Mouse (Mus musculus) NIH3T3 (cell line): ENCODE measurements around the gene Flot1.

Experiments used
- DNase-seq: peaks from one replicate; pipeline ENCODE4 v3.0.0-alpha.2; 2012; ENCODE audit warnings: low read depth

Gene Flot1

DNA sequence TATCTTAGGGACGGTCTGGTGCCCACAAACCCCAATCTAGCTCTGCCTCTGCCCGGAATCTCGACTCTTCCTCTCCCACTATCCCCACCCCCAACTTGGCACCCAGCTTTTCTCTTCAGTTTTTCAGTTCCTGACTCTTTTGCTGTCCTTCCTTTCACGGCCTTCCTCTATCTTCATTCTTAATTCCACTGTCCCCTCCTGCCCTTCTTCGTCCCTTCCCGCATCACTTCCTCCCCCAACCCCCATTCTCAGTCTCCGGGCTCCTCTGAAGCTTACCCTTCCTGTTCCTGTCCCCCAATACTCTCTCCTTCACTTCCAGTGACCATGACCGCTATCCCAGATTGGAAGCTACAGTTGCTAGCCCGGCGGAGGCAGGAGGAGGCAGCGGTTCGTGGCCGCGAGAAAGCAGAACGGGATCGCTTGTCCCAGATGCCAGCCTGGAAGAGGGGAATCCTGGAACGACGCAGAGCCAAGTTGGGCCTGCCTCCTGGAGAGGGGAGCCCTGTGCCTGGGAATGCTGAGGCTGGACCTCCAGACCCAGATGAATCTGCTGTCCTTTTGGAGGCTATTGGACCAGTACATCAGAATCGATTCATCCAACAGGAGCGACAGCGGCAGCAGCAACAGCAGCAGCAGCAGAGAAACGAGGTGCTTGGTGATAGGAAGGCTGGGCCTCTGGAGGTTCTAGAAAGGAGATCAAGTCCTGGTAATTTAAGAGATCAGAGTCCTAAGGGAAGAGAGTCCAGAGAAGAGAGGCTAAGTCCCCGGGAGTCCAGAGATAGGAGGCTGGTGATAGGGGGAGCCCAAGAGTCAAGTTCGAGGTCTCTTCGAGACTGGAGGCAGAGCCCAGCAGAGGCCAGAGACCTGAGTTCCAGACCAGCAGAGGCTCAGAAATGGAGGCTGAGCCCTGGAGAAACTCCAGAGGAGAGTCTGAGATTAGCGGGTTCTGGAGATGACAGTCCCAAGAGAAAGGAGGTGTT lies 44.2 kb downstream of the Flot1 start:
- peak; percentile 80 for DNase-seq

- DNase-seq, result peak; percentile 69
Measured at GRCm38 (mm10) chr17:35868165-35868820, 45.3 kb downstream of the Flot1 start.

DNA sequence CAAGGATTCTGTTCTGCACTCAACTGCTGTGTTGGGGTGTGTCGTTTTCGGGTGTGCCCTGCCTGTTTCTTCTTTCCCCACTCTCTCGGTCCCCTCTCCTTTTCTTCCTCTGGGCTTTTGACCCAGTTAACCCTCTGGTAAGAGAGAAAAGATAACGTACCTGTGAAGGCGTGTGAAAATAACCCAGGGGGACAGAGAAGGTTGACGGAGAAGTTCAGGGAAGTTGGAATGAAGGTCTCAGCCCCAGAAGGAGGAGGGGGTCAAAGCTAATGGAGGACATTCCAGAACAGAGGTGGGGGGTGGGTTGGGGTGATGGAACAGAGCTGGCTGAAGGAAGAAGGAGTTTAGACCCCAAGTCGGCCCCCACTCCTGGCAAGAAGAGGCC lies 45.9 kb downstream of the Flot1 start:
- no peak for DNase-seq

- DNase-seq, result peak; percentile 85
Measured at GRCm38 (mm10) chr17:35869346-35870067, 46.5 kb downstream of the Flot1 start.

DNA sequence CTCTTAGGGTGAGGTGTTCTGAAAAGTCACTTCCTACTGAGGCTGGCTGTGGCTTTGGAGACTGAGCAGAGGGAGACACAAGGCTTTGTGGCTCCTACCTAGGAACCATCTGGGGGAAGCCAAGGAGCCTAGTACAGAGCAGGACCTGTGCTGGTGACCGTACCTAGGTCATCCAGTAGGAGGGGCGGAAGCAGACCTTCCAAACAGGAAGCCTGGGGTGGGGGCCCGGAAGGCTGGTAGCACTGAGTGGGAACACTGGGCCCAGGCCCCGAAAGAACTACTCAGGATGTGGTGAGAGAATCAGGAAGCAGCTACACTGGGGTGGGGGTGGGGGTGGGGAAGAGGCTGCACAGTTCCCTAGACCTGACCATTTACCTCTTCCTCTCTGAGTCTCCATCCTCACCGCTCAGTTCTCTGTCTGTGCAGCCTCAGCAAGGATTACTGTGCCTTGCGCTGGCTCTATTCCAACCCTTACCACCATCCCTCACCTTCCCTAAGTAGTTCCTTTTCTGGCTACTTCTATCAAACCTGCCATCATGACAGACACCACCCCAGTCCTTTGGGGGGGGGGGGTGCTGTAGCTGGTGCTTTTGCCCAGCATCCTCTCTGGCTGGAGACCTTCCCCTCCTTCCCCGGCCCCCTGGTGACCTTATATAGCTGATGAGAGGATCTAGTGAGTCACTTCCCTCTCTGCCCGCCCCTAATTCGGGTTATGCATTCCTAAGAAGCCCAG lies 47.3 kb downstream of the Flot1 start:
- DNase-seq, result peak; percentile 90

DNA sequence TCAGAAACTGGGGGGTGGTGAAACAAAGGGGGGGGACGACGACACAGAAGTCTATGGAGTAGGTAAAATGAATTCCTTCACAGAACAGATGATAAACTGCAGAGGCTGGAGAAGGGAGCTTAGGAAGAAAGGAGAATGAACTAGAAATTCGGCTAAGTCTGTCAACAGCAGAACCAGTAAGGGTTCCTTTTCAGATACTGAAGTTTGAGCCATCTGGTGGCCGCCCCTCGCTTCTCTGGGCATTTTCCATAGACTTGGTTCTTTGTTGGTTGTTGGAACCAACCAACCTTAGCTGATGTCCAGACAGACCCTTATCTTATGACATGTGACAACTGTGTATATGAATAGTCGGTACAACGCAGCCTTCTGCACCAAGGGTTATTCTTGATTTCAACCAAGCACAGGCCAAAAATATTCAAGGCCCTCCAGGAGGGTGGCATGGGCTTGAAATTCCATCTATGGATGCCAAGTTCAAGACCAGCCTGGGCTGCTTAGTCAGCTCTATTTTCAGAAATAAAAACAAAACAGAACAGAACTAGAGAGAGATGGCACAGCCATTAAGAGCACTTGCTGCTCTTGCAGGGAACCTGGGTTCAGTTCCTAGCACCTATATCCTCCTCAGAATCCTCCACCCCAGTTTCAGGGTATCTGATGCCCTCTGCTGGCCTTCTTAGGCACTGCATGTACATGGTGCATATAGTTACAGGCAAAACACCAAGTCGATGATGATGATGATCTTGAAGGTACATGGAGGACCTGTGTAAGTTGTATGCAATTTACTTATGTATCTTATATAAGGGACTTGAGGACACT lies 48.1 kb downstream of the Flot1 start:
- peak; percentile 67 for DNase-seq

DNA sequence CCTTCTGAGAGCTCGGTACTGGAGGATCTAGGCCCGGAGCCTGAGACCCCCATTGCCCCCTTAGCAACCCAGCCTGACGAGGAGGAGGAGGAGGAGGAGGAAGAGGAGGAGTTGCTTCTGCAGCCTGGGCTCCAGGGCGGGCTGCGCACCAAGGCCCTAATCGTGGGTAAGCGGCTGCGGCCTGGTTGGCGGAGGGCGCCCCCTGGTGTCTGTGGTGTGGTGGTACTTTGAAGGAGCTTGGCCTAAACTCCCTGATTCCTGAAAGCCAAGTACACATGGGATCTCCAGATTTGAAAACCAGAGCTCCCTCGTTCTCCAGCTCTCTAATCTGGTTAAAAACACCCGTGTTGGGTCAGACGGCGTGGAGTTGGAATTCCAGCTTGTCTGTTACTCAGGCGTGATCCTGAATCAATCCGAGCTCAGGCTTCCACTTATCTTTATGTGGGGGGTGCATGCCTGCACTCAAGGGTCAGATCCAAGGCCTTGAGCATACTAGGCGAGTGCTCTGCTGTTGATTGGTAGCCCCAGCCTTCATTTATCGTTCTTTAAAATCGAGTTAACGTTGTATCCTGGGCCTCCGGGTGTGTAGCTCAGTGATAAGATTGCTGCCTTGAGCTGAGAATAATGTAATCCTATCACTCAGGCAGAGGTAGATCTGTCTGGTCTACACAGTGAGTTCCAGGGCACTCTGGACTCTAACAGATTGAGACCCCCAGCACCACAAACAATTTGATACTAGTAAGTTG lies 50.9 kb downstream of the Flot1 start:
- peak; percentile 95 for DNase-seq

DNA sequence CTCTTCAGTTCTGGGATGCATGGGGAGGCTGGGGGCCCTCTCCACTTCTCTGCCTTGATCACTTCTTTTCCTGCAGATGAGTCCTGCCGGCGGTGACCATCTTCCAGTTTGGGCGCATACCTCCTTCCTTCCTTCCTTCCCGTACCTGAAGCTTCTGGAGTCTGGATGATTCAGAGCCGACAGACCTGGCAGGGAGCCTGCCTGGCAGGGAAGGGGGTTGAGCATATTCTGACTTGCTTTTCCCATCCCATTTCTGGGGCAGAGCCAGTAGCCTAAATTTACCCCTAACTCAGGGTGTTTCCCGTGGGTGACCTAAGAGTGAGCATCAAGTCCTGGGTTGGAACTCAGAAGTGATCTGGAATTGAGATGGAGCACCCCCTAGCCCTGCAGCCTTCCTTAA lies 51.7 kb downstream of the Flot1 start:
- peak; percentile 70 for DNase-seq

- peak; percentile 99 for DNase-seq
Measured at GRCm38 (mm10) chr17:35879245-35880057, 56.4 kb downstream of the Flot1 start, which contains the start of gene Dhx16. Gene Dhx16, plus strand, starts transcription at chr17:35879819.
